Mouse (Mus musculus) liver, embryonic 11.5 days (tissue): Measurements from ENCODE around the gene Nepro. TPM values are rescaled to one million over a fixed set of nuclear protein-coding genes. Genes with fewer than 3 reads are reported as not detected.
A peak's percentile ranks its signal among the peaks of the same experiment; 100 is the strongest.

ENCODE experiments used
- ATAC-seq: fragments of 200-750 bp; cut with Nextera tagmentation; replicated peaks from 2 replicates; pipeline ENCODE4 v1.8.0; 2017; ENCODE audit warnings: moderate number of reproducible peaks, mild to moderate bottlenecking, moderate TSS enrichment, moderate library complexity; ENCODE audit not compliant: low FRiP score
- DNase-seq: peaks from one replicate; pipeline ENCODE4 v3.0.0-alpha.2; 2017; ENCODE audit warnings: low spot score
- H3K27ac ChIP-seq: fragments of 300-500 bp; sonication (generic); 2 replicates; pipeline ENCODE4 v1.5.1; 2014; ENCODE audit warnings: mild to moderate bottlenecking, low read depth, low read length, control low read depth
- H3K27me3 ChIP-seq: fragments of 300-500 bp; sonication (generic); replicated peaks from 2 replicates; pipeline ENCODE4 v1.6.1; 2014; ENCODE audit warnings: low read length, mixed read lengths; ENCODE audit not compliant: control insufficient read depth, insufficient read depth
- H3K36me3 ChIP-seq: fragments of 300-500 bp; sonication (generic); 2 replicates; pipeline ENCODE4 v1.6.1; 2014; ENCODE audit warnings: mild to moderate bottlenecking, low read length, moderate library complexity, mixed read lengths; ENCODE audit not compliant: control insufficient read depth, insufficient read depth
- H3K4me1 ChIP-seq: fragments of 300-500 bp; sonication (generic); replicated peaks from 2 replicates; pipeline ENCODE4 v1.6.1; 2014; ENCODE audit warnings: low read length, mixed read lengths; ENCODE audit not compliant: control insufficient read depth, insufficient read depth
- H3K4me2 ChIP-seq: fragments of 300-500 bp; sonication (generic); 2 replicates; pipeline ENCODE4 v1.6.1; 2014; ENCODE audit warnings: mild to moderate bottlenecking, control low read depth, moderate library complexity
- H3K4me3 ChIP-seq: fragments of 300-500 bp; sonication (generic); 2 replicates; pipeline ENCODE4 v1.5.1; 2014; ENCODE audit warnings: low read depth, low read length, control low read depth
- H3K9ac ChIP-seq: fragments of 300-500 bp; sonication (generic); 2 replicates; pipeline ENCODE4 v1.6.1; 2014; ENCODE audit warnings: low read depth, low read length, control low read depth
- H3K9me3 ChIP-seq: fragments of 300-500 bp; sonication (generic); 2 replicates; pipeline ENCODE4 v1.6.1; 2016; ENCODE audit warnings: low read length, inconsistent platforms, mixed read lengths; ENCODE audit not compliant: control insufficient read depth
- WGBS: fragments of 180-500 bp; shearing (Covaris S2); extraction: QIAGEN DNeasy Blood & Tissue Kit; methylation state at CpG from one replicate; pipeline ENCODE4 v1.1.7; 2014; 5-methylcytosine and 5-hydroxymethylcytosine counted together
- polyA plus RNA-seq: library from polyadenylated mRNA; unstranded; fragments of >200 nt; fragmentation: Nextera tagmentation; extraction: Ambion mirVana; gene quantifications from 2 replicates; pipeline ENCODE4 v1.2.1, GENCODE M21; 2014

The Nepro gene
- polyA plus RNA-seq = 10.1 and 10.4 TPM in 2 replicates

DNA sequence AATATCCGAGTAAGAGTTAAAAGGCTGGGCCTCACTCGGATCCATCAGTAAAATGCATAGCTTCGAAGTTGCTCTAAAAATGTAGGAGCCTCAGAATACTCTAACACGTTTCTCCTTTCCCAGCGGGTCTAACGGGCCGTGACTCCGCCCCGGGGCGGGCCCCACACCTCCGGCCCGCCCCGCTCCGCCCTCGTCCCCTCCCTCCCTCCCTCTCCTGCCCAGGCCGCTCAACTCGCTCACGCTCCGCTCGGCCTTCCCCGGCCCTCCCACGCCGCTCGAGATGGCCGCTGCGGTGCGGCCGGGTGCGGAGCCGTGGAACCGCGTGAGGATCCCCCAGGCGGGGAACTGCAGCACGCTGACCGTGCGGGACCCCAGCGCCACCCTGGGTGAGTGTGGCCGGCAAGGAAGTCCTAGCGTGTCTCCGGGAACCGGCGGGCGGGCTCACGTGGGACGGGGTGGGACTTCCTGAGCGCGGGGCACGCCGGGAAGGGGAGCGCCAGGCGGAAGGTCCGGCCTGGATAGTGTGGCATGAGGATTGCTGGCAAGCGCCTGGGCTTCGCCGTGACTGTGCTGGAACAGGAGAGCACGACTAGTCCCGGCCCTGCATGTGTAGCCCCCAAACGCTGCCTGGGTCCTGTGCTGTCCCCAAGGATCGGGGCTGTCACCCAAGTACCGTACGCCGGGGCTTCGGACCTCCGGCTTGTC lies at the start of gene Nepro:
Gene Nepro (plus strand): TSS at position 219 of the 705 bp plus-strand sequence.
- H3K36me3 ChIP-seq = peaks cover 5% of the 10 kb centered on the region; the same call in 1 of the 2 replicates
- peak; percentile 94 for ATAC-seq
- H3K4me3 ChIP-seq = peak within 1 kb of the TSS; percentile 86

DNA sequence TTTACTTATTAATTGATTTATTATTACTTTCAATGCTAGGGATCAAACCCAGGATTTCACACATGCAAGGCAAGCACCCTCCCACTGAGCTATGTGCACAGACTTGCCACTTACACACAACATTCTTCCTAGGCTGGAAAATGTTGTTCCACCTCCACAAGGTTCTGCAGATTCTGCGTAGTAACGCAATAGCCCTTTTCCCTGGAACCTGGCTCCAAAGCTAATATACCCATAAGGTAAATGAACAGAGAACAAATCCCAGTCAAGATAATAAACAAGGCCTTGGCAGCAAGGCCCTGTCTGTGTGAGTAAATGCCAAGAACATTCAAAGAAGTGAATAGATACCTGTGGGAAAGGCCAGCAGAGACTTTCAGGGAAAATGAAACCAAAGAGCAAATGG lies 47.7 kb upstream of the Nepro start:
- DNase-seq = no peak
- H3K4me3 ChIP-seq = no peak overlapping the region
- H3K9ac ChIP-seq = no peak overlapping the region
- WGBS = 92% methylated on average over 2 of the region's 2 CpGs
- H3K27me3 ChIP-seq = no peaks in the 10 kb centered on the region; the same call in 1 of the 2 replicates
- H3K4me2 ChIP-seq = no peak overlapping the region
- no peaks in the 10 kb centered on the region for H3K9me3 ChIP-seq
- H3K36me3 ChIP-seq = no peaks in the 10 kb centered on the region
- no peak for ATAC-seq
- H3K4me1 ChIP-seq = 0 out of 2 replicates have a peak, but pooled peaks cover 3% of the 10 kb centered on the region
- H3K27ac ChIP-seq = no peak overlapping the region

More for the DNA sequence above, at the start of gene Nepro:
- DNase-seq = peak; percentile 96
- Histone ChIP-seq H3K27ac (peak within 1 kb of the TSS; percentile 86), H3K9ac (peak within 1 kb of the TSS; percentile 95), H3K9me3 (no peaks in the 10 kb centered on the region), H3K4me1 (peaks cover 22% of the 10 kb centered on the region), H3K27me3 (no peaks in the 10 kb centered on the region), H3K4me2 (peak within 1 kb of the TSS; percentile 84)
- WGBS = under 1% methylated on average over 63 of the region's 64 CpGs

GRCm38 (mm10) chr16:44679082-44679481 lies 45.0 kb upstream of the Nepro start:
- H3K4me3 ChIP-seq = no peak overlapping the region
- no peak overlapping the region for H3K4me2 ChIP-seq
- DNase-seq (no peak), ATAC-seq (no peak)
- no peaks in the 10 kb centered on the region for H3K4me1 ChIP-seq
- H3K27ac ChIP-seq = no peak overlapping the region
- H3K36me3 ChIP-seq = no peaks in the 10 kb centered on the region
- H3K9ac ChIP-seq = no peak overlapping the region
- 85% methylated on average over 8 of the region's 8 CpGs for WGBS
- no peaks in the 10 kb centered on the region for H3K27me3 ChIP-seq
- peaks cover 2% of the 10 kb centered on the region; the same call in 1 of the 2 replicates for H3K9me3 ChIP-seq

DNA sequence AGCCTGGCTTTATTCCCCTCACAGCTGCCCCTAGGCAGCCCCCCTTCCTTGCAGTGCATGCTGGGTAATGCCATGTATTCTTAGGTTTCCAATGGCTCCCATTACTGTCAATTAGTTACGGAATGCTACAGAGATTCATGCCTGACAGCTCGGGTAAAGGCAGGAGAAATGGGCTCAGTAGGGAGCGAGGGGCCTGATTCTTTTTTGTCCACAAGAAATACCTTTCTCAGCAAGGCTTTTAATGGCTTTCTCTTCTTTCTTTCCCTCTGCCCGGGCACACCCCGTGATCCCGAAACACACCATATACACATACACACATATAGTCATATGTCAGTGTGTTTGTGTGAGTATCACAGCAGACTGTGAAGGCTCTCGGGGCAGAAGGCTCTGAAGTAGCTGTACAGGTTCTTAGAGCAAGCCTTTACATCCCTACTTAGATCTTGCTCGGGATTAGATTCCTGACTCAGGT lies 44.6 kb upstream of the Nepro start:
- Histone ChIP-seq H3K27me3 (no peaks in the 10 kb centered on the region), H3K4me1 (no peaks in the 10 kb centered on the region), H3K9ac (no peak overlapping the region), H3K27ac (no peak overlapping the region), H3K9me3 (peaks cover 2% of the 10 kb centered on the region; the same call in 1 of the 2 replicates), H3K4me3 (no peak overlapping the region), H3K4me2 (no peak overlapping the region), H3K36me3 (no peaks in the 10 kb centered on the region)
- no peak for DNase-seq
- WGBS = 73% methylated on average over 8 of the region's 8 CpGs
- ATAC-seq = no peak

DNA sequence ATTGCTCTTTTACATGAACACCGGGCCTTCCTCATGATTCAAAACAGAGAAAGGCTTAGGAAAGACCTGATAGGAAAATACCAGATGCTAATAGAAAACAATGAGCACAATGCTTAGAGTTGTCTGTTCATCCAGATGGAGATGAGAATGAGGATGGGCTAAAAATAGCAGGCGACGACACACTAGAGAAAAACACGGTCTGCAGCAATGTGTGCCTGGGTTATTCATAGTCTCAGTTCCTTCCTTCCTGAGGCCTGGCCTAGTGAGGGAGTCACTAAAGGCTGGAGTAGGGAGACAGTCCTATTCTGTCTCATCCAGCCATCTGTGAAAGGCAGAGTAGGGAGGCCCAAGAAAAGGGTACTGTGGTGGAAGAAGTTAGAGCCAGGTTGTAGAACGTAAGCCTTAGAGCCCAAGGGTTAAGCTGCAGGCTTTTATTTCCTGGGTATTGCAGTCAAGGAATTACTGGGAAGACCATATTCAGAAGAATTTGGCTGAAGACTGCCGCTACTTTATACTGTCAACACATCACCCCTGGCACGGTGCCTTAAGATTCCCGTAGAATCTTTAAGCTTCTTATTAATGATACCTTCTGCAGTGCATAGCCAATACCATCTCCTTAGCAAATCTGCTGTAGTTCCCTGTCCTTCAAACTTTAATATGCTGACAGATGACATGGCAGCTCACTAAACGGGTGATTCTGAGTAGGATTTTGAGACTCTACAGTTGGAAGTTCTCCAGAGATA lies 43.2 kb upstream of the Nepro start:
- H3K9me3 ChIP-seq = peaks cover 2% of the 10 kb centered on the region; the same call in 1 of the 2 replicates
- no peaks in the 10 kb centered on the region for H3K4me1 ChIP-seq
- H3K27me3 ChIP-seq = no peaks in the 10 kb centered on the region
- no peak overlapping the region for H3K4me2 ChIP-seq
- H3K27ac ChIP-seq = no peak overlapping the region
- whole genome bisulfite sequencing = 68% methylated on average over 9 of the region's 9 CpGs
- ATAC-seq = peak; percentile 31; the same call in 1 of the 2 replicates
- no peak overlapping the region for H3K9ac ChIP-seq
- H3K4me3 ChIP-seq = no peak overlapping the region
- no peak for DNase-seq
- no peaks in the 10 kb centered on the region for H3K36me3 ChIP-seq

- no peaks in the 10 kb centered on the region for H3K36me3 ChIP-seq
- no peak overlapping the region for H3K4me3 ChIP-seq
- no peak overlapping the region for H3K9ac ChIP-seq
- 82% methylated on average over 7 of the region's 7 CpGs for WGBS
- no peak for ATAC-seq
- no peak overlapping the region for H3K27ac ChIP-seq
- no peak for DNase-seq
- 0 out of 2 replicates have a peak, but pooled peaks cover 2% of the 10 kb centered on the region for H3K4me1 ChIP-seq
- peaks cover 2% of the 10 kb centered on the region; the same call in 1 of the 2 replicates for H3K9me3 ChIP-seq
- peaks cover 9% of the 10 kb centered on the region for H3K27me3 ChIP-seq
- H3K4me2 ChIP-seq = no peak overlapping the region
Observed at GRCm38 (mm10) chr16:44684646-44685045, 39.5 kb upstream of the Nepro start.

DNA sequence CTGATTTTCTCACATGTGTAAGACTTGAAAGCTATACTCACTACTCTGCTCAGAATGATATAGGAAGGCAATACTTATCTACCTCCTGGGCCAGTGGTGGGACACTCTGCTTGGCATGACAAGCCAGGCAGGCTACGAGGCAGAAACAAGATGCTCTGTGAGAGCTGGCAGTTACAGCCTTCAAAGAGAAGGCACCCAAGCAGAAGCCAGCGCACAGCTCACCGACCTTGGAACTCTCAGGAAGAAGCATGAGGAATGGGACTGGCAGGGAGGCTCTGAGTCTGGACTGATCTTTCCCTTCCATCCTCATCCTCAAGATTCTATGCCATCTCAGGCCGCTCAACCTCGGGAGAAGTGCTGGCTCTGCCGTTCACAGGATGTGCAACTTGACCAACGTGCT lies 38.7 kb upstream of the Nepro start:
- Histone ChIP-seq H3K4me3 (no peak overlapping the region), H3K4me1 (0 out of 2 replicates have a peak, but pooled peaks cover 2% of the 10 kb centered on the region), H3K27ac (no peak overlapping the region), H3K27me3 (peaks cover 10% of the 10 kb centered on the region), H3K36me3 (no peaks in the 10 kb centered on the region), H3K4me2 (no peak overlapping the region), H3K9me3 (peaks cover 2% of the 10 kb centered on the region; the same call in 1 of the 2 replicates), H3K9ac (no peak overlapping the region)
- DNase-seq (no peak), ATAC-seq (no peak)
- WGBS = 72% methylated on average over 7 of the region's 7 CpGs

DNA sequence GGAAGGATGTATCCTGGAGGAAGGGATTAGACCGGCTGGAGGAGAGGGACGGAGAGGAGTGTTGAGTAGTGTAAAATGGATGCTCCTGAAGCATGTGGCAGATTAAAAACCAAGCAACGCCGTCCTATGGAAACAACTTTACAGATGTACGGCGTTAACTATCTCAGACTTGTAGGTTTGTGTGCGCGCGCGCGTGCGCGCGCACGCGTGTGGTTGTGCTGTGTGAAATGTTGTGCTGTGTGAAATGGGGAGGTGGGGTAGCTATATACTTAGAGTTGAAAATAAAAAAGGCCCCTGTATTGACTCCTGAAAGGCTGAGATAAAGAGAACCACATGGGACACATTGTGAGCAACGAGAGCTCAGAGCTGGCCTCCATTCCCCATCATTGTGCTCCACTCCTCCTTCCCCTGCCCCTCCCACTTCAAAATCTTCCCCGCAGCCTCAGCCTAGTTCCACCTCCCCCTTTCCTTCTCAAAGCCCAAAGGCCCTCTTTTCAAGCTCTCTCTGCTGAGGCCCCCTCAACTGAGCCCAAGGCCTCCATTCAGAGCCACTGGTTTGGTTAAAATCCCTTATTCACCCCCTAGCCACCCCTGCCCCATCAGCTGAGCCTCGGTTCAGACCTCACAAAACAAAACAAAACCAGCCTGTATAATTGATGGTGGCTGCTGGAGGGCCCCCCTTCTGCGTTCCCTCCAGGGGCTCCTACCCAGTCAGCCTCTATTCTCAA lies 36.9 kb upstream of the Nepro start:
- 53% methylated on average over 20 of the region's 20 CpGs for WGBS
- peak overlapping the region; percentile 43; the same call in 1 of the 2 replicates for H3K27ac ChIP-seq
- DNase-seq (no peak), ATAC-seq (no peak)
- 0 out of 2 replicates have a peak, but pooled peaks cover 2% of the 10 kb centered on the region for H3K4me1 ChIP-seq
- peak overlapping the region; percentile 7 for H3K4me2 ChIP-seq
- peaks cover 11% of the 10 kb centered on the region for H3K27me3 ChIP-seq
- no peak overlapping the region for H3K4me3 ChIP-seq
- no peaks in the 10 kb centered on the region for H3K36me3 ChIP-seq
- no peak overlapping the region for H3K9ac ChIP-seq
- H3K9me3 ChIP-seq = no peaks in the 10 kb centered on the region; the same call in 1 of the 2 replicates
